Mouse (Mus musculus) C2C12 (cell line): ENCODE results near the gene Mov10. TPM values are rescaled to one million over a fixed set of nuclear protein-coding genes. Genes with fewer than 3 reads are reported as not detected.

Source experiments
- H3K27me3 ChIP-seq: one replicate; pipeline ENCODE4 v1.6.1; 2011; ENCODE audit not compliant: control insufficient read depth, insufficient read depth, insufficient read length
- H3K36me3 ChIP-seq: one replicate; pipeline ENCODE4 v1.6.1; 2011; ENCODE audit not compliant: control insufficient read depth, insufficient read depth
- H3K4me3 ChIP-seq: one replicate; pipeline ENCODE4 v1.5.1; 2011; ENCODE audit warnings: mild to moderate bottlenecking, control low read depth; ENCODE audit not compliant: poor library complexity, insufficient read depth, severe bottlenecking
- H3K79me2 ChIP-seq: one replicate; pipeline ENCODE4 v1.6.1; 2011; ENCODE audit not compliant: control insufficient read depth, insufficient read depth
- H3K79me3 ChIP-seq: one replicate; pipeline ENCODE4 v1.6.1; 2011; ENCODE audit warnings: low read depth, control low read depth
- H3ac ChIP-seq: one replicate; pipeline ENCODE3; 2011; ENCODE audit warnings: low read depth; ENCODE audit not compliant: control insufficient read depth, insufficient read length
- CEBPB ChIP-seq: IDR thresholded peaks from one replicate; pipeline ENCODE4 v1.6.1; 2011; ENCODE audit warnings: low read depth, mild to moderate bottlenecking, control low read depth, moderate library complexity
- CTCF ChIP-seq: IDR thresholded peaks from one replicate; pipeline ENCODE4 v1.5.1; 2011; ENCODE audit not compliant: control insufficient read depth, insufficient read depth, insufficient read length
- FOSL1 ChIP-seq: IDR thresholded peaks from one replicate; pipeline ENCODE4 v1.8.0; 2011; ENCODE audit warnings: mild to moderate bottlenecking, low read length; ENCODE audit not compliant: poor library complexity, insufficient read depth, severe bottlenecking
- MAX ChIP-seq: IDR thresholded peaks from one replicate; pipeline ENCODE4 v1.6.1; 2011; ENCODE audit warnings: mild to moderate bottlenecking, control low read depth
- MYOD1 ChIP-seq: IDR thresholded peaks from one replicate; pipeline ENCODE4 v1.6.1; 2011; ENCODE audit warnings: low read depth; ENCODE audit not compliant: control insufficient read depth, insufficient read length
- MYOG ChIP-seq: IDR thresholded peaks from one replicate; pipeline ENCODE4 v1.6.1; 2011; ENCODE audit not compliant: control insufficient read depth, insufficient read length; ENCODE audit errors: extremely low read depth
- USF1 ChIP-seq: IDR thresholded peaks from one replicate; pipeline ENCODE4 v1.6.1; 2011; ENCODE audit warnings: low read depth, mild to moderate bottlenecking, control low read depth, moderate library complexity
- polyA plus RNA-seq: library from polyadenylated mRNA; unstranded; fragments of >200 nt; fragmentation: generic; extraction: Trizol; gene quantifications from one replicate; pipeline ENCODE4 v1.2.1, GENCODE M21; 2012; ENCODE audit warnings: missing spikeins

The Mov10 gene
- polyA plus RNA-seq, 1 experiment: 9.3 TPM

GRCm38 (mm10) chr3:104801481-104801880 is 16.9 kb downstream of the Mov10 start:
- Histone ChIP-seq H3K79me3 (no peaks in the 10 kb centered on the region), H3ac (no peak overlapping the region), H3K27me3 (no peaks in the 10 kb centered on the region), H3K4me3 (no peak overlapping the region), H3K79me2 (no peaks in the 10 kb centered on the region), H3K36me3 (peaks cover 21% of the 10 kb centered on the region)
- no peak for TF ChIP-seq USF1
- no peak for TF ChIP-seq MYOG
- TF ChIP-seq MYOD1: no peak
- no peak for TF ChIP-seq CEBPB
- TF ChIP-seq MAX: no peak
- TF ChIP-seq FOSL1: no peak
- no peak for TF ChIP-seq CTCF

DNA sequence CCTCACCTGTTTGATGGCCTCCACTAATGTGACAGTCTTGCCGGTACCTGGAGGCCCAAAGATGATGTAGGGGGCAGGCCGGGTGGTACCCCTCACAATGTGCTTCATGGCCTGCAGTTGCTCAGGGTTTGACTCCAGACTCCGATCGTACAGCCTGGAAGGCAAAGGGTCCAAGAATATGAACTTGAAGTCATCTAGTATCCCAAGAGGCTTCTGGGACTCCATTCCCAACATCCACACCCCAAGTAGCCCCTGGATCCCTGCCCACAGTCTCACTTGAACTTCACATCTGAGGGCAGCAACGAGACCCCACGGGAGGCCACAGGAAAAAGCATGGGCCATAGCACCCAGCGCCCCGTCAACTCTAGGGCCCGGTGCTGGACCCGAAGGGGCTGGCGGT is 17.7 kb downstream of the Mov10 start:
- H3K27me3 ChIP-seq: no peaks in the 10 kb centered on the region
- TF ChIP-seq CEBPB (no peak), MYOG (no peak), MYOD1 (no peak)
- H3K79me3 ChIP-seq: no peaks in the 10 kb centered on the region
- peaks cover 29% of the 10 kb centered on the region for H3K36me3 ChIP-seq
- H3K4me3 ChIP-seq: no peak overlapping the region
- H3K79me2 ChIP-seq: no peaks in the 10 kb centered on the region
- H3ac ChIP-seq: no peak overlapping the region

GRCm38 (mm10) chr3:104796430-104797082 is 21.8 kb downstream of the Mov10 start:
- Histone ChIP-seq H3K4me3 (no peak overlapping the region), H3K36me3 (peaks cover 56% of the 10 kb centered on the region), H3K79me2 (peaks cover 22% of the 10 kb centered on the region), H3K79me3 (peaks cover 15% of the 10 kb centered on the region), H3K27me3 (no peaks in the 10 kb centered on the region), H3ac (no peak overlapping the region)
- TF ChIP-seq MAX (no peak), CTCF (no peak), FOSL1 (no peak), MYOD1 (no peak), USF1 (no peak), MYOG (no peak), CEBPB (no peak)

GRCm38 (mm10) chr3:104795661-104796340 is 22.6 kb downstream of the Mov10 start:
- H3K4me3 ChIP-seq: no peak overlapping the region
- H3K79me3 ChIP-seq: peaks cover 22% of the 10 kb centered on the region
- no peaks in the 10 kb centered on the region for H3K27me3 ChIP-seq
- peaks cover 29% of the 10 kb centered on the region for H3K79me2 ChIP-seq
- no peak overlapping the region for H3ac ChIP-seq
- no peak for TF ChIP-seq CEBPB
- no peak for TF ChIP-seq MAX
- TF ChIP-seq MYOD1: no peak
- TF ChIP-seq FOSL1: no peak
- no peak for TF ChIP-seq MYOG
- TF ChIP-seq USF1: no peak
- no peak for TF ChIP-seq CTCF
- H3K36me3 ChIP-seq: peaks cover 61% of the 10 kb centered on the region

DNA sequence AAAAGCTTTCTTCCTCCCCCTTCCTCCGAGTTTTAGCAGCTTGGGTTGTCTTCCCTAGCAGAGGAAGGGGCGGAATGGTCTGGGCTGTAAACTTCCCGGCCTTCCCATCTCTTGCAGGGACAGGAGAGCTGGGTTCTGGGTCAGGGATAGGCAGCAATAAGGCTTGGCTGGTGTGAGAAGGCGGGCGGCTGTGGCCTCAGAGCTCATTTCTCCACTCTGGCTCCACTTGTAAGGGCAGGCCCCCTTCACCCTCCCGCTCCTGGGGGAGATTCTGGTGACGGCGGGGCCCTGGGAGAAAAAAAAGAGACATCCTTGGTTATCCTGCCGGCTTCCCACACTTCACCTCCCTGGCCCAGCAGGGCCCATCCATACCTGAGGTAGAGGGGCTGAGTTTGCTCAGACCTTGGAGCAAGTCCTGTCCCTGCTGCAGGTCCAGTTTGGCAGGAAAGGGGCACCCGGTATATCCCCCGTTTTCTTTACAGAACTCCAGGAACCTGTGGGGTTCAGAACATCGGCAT is 23.4 kb downstream of the Mov10 start:
- Histone ChIP-seq H3K79me2 (peaks cover 37% of the 10 kb centered on the region), H3K27me3 (no peaks in the 10 kb centered on the region), H3K36me3 (peaks cover 59% of the 10 kb centered on the region), H3K4me3 (no peak overlapping the region), H3K79me3 (peaks cover 24% of the 10 kb centered on the region), H3ac (no peak overlapping the region)
- no peak for TF ChIP-seq CTCF
- TF ChIP-seq USF1: no peak
- no peak for TF ChIP-seq FOSL1
- TF ChIP-seq CEBPB: no peak
- TF ChIP-seq MYOG: no peak
- TF ChIP-seq MYOD1: no peak
- TF ChIP-seq MAX: no peak
